Mouse (Mus musculus) midbrain, postnatal 0 days (tissue): ENCODE data around the gene Tmem119. TPM values are rescaled to one million over a fixed set of nuclear protein-coding genes. Genes with fewer than 3 reads are reported as not detected.

Experiments
- ATAC-seq: fragments of 200-750 bp; cut with Nextera tagmentation; 2 replicates; pipeline ENCODE4 v1.8.0; 2017; ENCODE audit warnings: moderate number of reproducible peaks, mild to moderate bottlenecking, moderate TSS enrichment, moderate library complexity; ENCODE audit not compliant: low FRiP score
- DNase-seq: peaks from one replicate; pipeline ENCODE4 v3.0.0-alpha.2; 2015; ENCODE audit warnings: low spot score
- H3K27ac ChIP-seq: fragments of 300-500 bp; sonication (generic); 2 replicates; pipeline ENCODE4 v1.5.1; 2014; ENCODE audit warnings: low read depth, mild to moderate bottlenecking, low read length, mixed read lengths
- H3K27me3 ChIP-seq: fragments of 300-500 bp; sonication (generic); 2 replicates; pipeline ENCODE4 v1.6.1; 2014; ENCODE audit warnings: low read length, control low read depth, mixed read lengths; ENCODE audit not compliant: insufficient read depth
- H3K36me3 ChIP-seq: fragments of 300-500 bp; sonication (generic); 2 replicates; pipeline ENCODE4 v1.6.1; 2014; ENCODE audit warnings: low read length, control low read depth, mixed read lengths; ENCODE audit not compliant: insufficient read depth
- H3K4me1 ChIP-seq: fragments of 300-500 bp; sonication (generic); 2 replicates; pipeline ENCODE4 v1.6.1; 2014; ENCODE audit warnings: mild to moderate bottlenecking, control low read depth, antibody characterized with exemption, low read length, mixed read lengths; ENCODE audit not compliant: insufficient read depth
- H3K4me2 ChIP-seq: fragments of 300-500 bp; sonication (generic); 2 replicates; pipeline ENCODE4 v1.6.1; 2014; ENCODE audit warnings: low read depth, mild to moderate bottlenecking, low read length, mixed read lengths; ENCODE audit not compliant: poor library complexity, severe bottlenecking
- H3K4me3 ChIP-seq: fragments of 300-500 bp; sonication (generic); 2 replicates; pipeline ENCODE4 v1.5.1; 2014; ENCODE audit warnings: low read depth, mild to moderate bottlenecking, low read length, moderate library complexity
- H3K9ac ChIP-seq: fragments of 300-500 bp; sonication (generic); replicated peaks from 2 replicates; pipeline ENCODE4 v1.6.1; 2014; ENCODE audit warnings: mild to moderate bottlenecking, low read length, moderate library complexity, mixed read lengths; ENCODE audit not compliant: poor library complexity, severe bottlenecking
- H3K9me3 ChIP-seq: fragments of 300-500 bp; sonication (generic); 2 replicates; pipeline ENCODE4 v1.6.1; 2016; ENCODE audit warnings: low read length, control low read depth
- CTCF ChIP-seq: IDR thresholded peaks from 2 replicates; pipeline ENCODE4 v1.5.1; 2016; ENCODE audit warnings: antibody characterized with exemption, mild to moderate bottlenecking
- WGBS: fragments of 180-500 bp; shearing (Covaris S2); extraction: QIAGEN DNeasy Blood & Tissue Kit; methylation state at CpG from one replicate; pipeline ENCODE4 v1.1.7; 2014; 5-methylcytosine and 5-hydroxymethylcytosine counted together
- polyA plus RNA-seq: library from polyadenylated mRNA; unstranded; fragments of >200 nt; fragmentation: Nextera tagmentation; extraction: Ambion mirVana; gene quantifications from 2 replicates; pipeline ENCODE4 v1.2.1, GENCODE M21; 2015
- total RNA-seq: library from RNA; depleted of rRNA; stranded (reverse); fragments of >200 nt; gene quantifications from 2 replicates; pipeline ENCODE4 v1.2.3, GENCODE M21; 2014

The Tmem119 gene
- total and polyA plus RNA-seq, 2 experiments from 2014 or later, result 5.9 to 10.1 TPM

DNA sequence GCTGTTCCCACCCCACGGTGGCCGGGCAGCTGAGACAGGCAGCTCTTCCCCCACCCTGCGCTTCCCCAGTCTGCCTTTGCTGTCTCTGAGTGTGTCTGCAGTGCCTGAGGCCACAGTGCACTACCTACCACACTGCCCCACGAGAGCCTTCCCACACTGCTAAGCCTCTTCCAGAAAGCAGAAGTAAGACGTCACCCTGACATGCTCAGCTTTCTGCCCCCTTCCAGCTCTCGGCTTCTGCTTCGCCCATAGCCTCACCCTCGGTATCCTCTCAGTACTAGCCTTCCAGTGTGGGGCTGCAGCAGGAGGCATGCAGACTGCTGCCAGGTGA, 23.5 kb downstream of the Tmem119 start:
- ATAC-seq (no peak), DNase-seq (no peak)
- H3K27me3 ChIP-seq, result no peaks in the 10 kb centered on the region
- no peaks in the 10 kb centered on the region for H3K4me1 ChIP-seq
- no peak overlapping the region for H3K9ac ChIP-seq
- H3K36me3 ChIP-seq, result peaks cover 34% of the 10 kb centered on the region
- 82% methylated on average over 8 of the region's 8 CpGs for WGBS
- H3K27ac ChIP-seq, result no peak overlapping the region
- H3K4me3 ChIP-seq, result no peak overlapping the region
- H3K4me2 ChIP-seq, result no peak overlapping the region
- no peaks in the 10 kb centered on the region for H3K9me3 ChIP-seq
- no peak for TF ChIP-seq CTCF

DNA sequence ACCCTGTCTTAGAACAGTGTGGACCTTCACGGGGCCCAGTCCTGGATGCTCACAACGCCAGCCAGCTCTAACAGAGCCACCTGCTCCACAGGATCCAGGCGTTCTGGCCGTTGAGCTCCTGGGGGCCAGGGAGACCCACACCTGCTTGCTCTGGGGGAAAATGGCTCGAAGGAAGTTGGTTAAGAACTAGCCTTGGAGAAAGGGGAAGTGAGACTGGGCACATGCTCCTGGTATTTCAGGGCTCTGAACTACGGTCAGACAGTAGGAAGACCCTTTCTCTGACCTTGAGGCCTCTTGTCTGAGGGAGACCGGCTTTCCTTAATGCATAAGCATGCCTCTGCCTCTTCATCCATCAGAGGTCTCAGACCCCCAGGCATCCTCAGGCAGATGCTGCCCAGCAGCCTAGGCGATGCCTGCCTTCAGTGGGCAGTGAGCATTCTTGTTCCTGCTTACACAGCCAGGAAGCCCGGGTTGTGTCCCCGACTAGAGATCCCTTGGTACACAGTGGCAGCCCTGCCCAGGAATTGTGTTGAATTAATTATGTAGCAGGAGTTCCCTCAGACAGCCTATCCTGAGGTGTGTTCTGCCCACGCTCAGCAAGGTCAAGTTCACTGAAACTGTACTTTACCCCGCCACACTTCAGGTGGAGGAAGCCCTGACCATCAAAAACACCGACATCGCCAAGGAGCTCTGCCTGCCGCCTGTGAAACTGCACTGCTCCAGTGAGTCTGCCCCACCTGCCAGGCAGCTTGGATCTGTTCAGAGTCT, 24.0 kb downstream of the Tmem119 start:
- peaks cover 34% of the 10 kb centered on the region for H3K36me3 ChIP-seq
- TF ChIP-seq CTCF, result no peak
- 93% methylated on average over 15 of the region's 15 CpGs for WGBS
- no peaks in the 10 kb centered on the region for H3K4me1 ChIP-seq
- H3K9ac ChIP-seq, result no peak overlapping the region
- no peaks in the 10 kb centered on the region for H3K27me3 ChIP-seq
- H3K9me3 ChIP-seq, result no peaks in the 10 kb centered on the region
- no peak overlapping the region for H3K4me2 ChIP-seq
- H3K27ac ChIP-seq, result no peak overlapping the region
- no peak for ATAC-seq
- no peak for DNase-seq
- no peak overlapping the region for H3K4me3 ChIP-seq

DNA sequence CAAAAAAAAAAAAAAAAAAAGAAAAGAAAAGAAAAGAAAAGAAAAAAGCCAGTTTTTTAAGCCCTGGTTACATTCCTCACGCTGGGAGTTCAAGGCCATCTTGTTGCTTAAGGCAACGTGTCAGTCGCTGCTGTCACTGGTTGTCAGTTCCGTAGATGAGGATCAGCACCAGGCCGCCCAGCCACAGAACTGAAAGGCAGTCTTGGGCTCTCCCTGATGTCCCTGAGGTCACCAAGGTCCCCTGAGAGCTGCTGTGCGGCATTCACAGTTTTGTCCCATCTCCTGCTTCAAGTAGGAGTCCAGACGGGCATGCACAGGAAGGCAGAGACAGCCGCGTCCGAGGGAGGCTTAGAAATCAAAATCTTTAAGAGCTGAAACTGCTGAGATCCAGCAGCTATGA, 24.7 kb downstream of the Tmem119 start:
- H3K4me1 ChIP-seq, result no peaks in the 10 kb centered on the region
- H3K27ac ChIP-seq, result no peak overlapping the region
- no peak for ATAC-seq
- no peaks in the 10 kb centered on the region for H3K27me3 ChIP-seq
- H3K4me3 ChIP-seq, result no peak overlapping the region
- TF ChIP-seq CTCF, result no peak
- WGBS, result 89% methylated on average over 10 of the region's 10 CpGs
- DNase-seq, result no peak
- peaks cover 34% of the 10 kb centered on the region for H3K36me3 ChIP-seq
- H3K4me2 ChIP-seq, result no peak overlapping the region
- H3K9ac ChIP-seq, result no peak overlapping the region
- no peaks in the 10 kb centered on the region for H3K9me3 ChIP-seq

DNA sequence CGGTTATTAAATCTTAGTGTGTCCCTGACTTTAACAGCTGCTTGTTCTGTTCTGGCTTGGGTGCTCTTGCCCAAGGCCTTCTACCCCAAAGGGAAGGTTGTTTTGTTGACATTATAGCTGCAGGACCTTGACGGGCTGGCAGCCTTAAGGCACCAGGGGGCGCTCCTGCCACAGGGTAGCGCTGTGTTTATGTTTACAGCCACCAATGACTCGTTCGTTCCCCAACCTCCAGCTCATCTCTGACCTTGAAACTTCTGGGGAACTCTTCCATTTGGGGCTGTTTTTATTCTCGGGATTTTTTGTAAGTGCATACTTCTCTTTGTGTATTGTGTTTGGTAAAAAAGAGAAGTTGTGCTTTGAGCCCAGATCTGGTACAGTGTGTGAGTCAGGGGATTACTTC, 26.7 kb downstream of the Tmem119 start:
- TF ChIP-seq CTCF, result peak; percentile 91
- Histone ChIP-seq H3K4me3 (peak overlapping the region; percentile 100; the same call in 1 of the 2 replicates), H3K9ac (no peak overlapping the region), H3K27ac (no peak overlapping the region), H3K36me3 (peaks cover 30% of the 10 kb centered on the region), H3K9me3 (no peaks in the 10 kb centered on the region), H3K4me1 (peaks cover 9% of the 10 kb centered on the region; the same call in 1 of the 2 replicates), H3K4me2 (peak overlapping the region; percentile 95), H3K27me3 (no peaks in the 10 kb centered on the region)
- no peak for ATAC-seq
- peak; percentile 83 for DNase-seq
- WGBS, result under 1% methylated on average over 7 of the region's 7 CpGs

DNA sequence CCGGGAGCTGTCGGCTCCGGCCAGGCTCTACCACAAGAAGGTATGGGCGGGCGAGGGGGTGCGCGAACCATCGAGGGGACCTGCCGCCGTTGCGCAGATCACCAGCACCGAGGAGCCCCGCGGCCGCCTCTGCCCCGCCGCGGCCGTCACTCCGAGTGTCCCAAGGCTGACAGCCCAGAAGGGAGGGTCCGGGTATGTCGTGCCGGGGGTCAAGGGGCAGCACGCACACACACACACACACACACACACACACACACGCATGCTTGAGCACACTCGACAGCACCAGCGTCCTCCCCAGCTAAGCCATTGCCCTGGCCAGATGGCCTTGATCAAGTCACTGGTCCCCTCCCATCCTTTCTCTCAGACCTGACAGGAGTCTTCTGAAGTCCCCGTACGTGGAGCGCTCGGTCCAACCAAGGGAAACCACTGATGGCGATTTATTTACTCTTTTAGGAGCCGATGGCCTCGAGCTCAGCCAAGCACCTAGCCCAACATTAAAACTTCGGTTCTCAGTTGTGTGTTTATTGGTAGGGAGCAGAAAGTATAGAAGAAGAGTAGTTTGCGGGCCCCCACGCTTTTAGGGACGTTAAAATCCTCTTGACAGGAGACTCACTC, 27.3 kb downstream of the Tmem119 start:
- H3K9me3 ChIP-seq, result no peaks in the 10 kb centered on the region
- TF ChIP-seq CTCF, result no peak
- H3K4me1 ChIP-seq, result peaks cover 9% of the 10 kb centered on the region; the same call in 1 of the 2 replicates
- H3K4me2 ChIP-seq, result peak overlapping the region; percentile 95
- peak overlapping the region; percentile 100 for H3K4me3 ChIP-seq
- H3K27me3 ChIP-seq, result no peaks in the 10 kb centered on the region
- H3K9ac ChIP-seq, result peak overlapping the region; percentile 67
- WGBS, result 2% methylated on average over 29 of the region's 38 CpGs
- H3K27ac ChIP-seq, result peak overlapping the region; percentile 99; the same call in 1 of the 2 replicates
- ATAC-seq (peak; percentile 36), DNase-seq (no peak)
- peaks cover 24% of the 10 kb centered on the region for H3K36me3 ChIP-seq

DNA sequence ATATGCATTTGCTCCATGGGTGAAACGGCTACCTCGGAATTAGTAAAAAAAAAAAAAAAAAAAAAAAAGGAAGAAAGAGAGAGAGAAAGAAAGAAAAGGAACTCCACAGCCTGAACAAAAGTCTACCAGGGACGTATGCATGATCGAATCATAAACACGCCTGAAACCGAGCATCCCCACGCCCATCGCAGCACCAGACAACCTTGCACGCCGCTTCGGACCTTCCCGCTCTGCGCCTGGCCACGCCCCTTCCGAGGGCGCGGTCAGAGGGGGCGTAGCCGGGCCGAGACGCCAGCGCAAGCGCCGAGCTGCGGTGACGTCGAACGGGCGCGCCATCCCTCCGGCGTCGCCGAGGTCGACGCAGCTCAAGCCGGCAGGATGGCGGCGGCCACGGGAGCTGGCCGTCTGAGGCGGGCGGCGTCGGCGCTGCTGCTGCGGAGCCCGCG, 27.8 kb downstream of the Tmem119 start, which contains the start of the genes Sart3 and Iscu:
Sart3 (minus strand) TSS at position 61 of the 446 bp plus-strand sequence.
Iscu (plus strand) TSS at position 299 of the 446 bp plus-strand sequence.
- Histone ChIP-seq H3K4me1 (peaks cover 9% of the 10 kb centered on the region; the same call in 1 of the 2 replicates), H3K4me3 (peak within 1 kb of the TSS; percentile 100), H3K9ac (peak within 1 kb of the TSS; percentile 95), H3K27me3 (no peaks in the 10 kb centered on the region), H3K27ac (peak within 1 kb of the TSS; percentile 99), H3K4me2 (peak within 1 kb of the TSS; percentile 95), H3K36me3 (peaks cover 24% of the 10 kb centered on the region), H3K9me3 (no peaks in the 10 kb centered on the region)
- no peak for TF ChIP-seq CTCF
- DNase-seq (peak; percentile 96), ATAC-seq (peak; percentile 86)
- WGBS, result under 1% methylated on average over 47 of the region's 49 CpGs
